Mouse (Mus musculus): ENCODE results near the gene Dnm2. TPM values are rescaled to one million over a fixed set of nuclear protein-coding genes. Genes with fewer than 3 reads are reported as not detected.
A peak's percentile ranks its signal among the peaks of the same experiment; 100 is the strongest.

Dnm2 gene
- polyA plus RNA-seq, 1 experiment from 2014 or later: 77.7 TPM

DNA sequence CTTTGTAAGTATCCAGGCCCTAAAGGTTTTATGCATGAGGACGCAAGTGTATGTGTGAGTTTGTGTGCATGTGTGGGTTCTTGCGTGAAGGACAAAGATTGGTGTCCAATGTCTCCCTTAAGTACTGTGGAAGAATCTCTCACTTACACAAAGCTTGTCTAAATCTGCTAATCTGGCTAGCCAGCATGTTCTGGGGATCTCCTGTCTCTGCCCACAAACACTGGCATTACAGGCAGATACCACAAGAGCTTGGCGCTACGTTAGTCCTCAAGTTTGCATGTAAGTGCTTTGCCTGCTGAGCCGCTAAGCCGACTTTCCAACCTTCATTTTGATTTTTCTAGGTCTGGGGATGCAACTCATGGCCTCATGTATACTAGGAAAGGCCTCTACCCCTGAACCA, 12.9 kb downstream of the Dnm2 start:
- Histone ChIP-seq H3K4me1 (ENCODE audit: control insufficient read depth, insufficient read depth, low read length) (peaks cover 10% of the 10 kb centered on the region; the same call in 1 of the 2 replicates), H3K36me3 (ENCODE audit: control insufficient read depth, insufficient read depth, low read length) (no peaks in the 10 kb centered on the region), H3K9ac (ENCODE audit: low read depth, low read length) (no peak overlapping the region), H3K4me2 (ENCODE audit: low read depth, low read length) (no peak overlapping the region), H3K9me3 (ENCODE audit: control insufficient read depth, low read length) (no peaks in the 10 kb centered on the region), H3K4me3 (ENCODE audit: low read length) (no peak overlapping the region), H3K27me3 (replicated peaks; ENCODE audit: control insufficient read depth, insufficient read depth, low read length) (no peaks in the 10 kb centered on the region), H3K27ac (ENCODE audit: low read length) (no peak overlapping the region)
- ATAC-seq: no peak
- 93% methylated on average over 6 of the region's 6 CpGs for WGBS

DNA sequence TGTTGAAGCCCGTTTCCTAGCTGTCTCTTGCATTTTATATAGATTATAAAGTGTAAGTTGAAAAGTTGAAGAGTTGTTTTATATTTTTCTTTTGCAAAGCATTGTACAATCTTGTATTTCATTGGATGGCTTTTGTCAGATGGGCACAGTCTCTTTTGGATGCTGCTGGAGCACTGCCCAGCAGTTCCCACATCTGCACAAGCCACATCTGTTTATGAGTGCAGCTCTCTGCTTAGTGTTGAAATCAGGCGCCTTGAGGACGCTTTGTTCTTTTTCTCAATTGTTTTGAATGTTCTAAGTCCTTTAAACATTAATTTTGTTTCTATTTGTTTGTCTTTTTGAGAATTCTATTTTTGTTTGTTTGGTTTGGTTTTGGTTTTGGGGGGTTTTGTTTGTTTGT, 13.5 kb downstream of the Dnm2 start:
- ATAC-seq: no peak
- WGBS: 63% methylated on average over 3 of the region's 3 CpGs

GRCm38 (mm10) chr9:21439456-21439855, 14.7 kb downstream of the Dnm2 start:
- no peak overlapping the region for H3K27ac ChIP-seq (ENCODE audit: low read length)
- ATAC-seq: peak; percentile 43; the same call in 1 of the 2 replicates
- 77% methylated on average over 3 of the region's 3 CpGs for WGBS

More for the DNA sequence above, 13.5 kb downstream of the Dnm2 start:
- no peak overlapping the region for H3K4me3 ChIP-seq (ENCODE audit: low read length)
- peaks cover 10% of the 10 kb centered on the region; the same call in 1 of the 2 replicates for H3K4me1 ChIP-seq (ENCODE audit: control insufficient read depth, insufficient read depth, low read length)
- H3K9me3 ChIP-seq (ENCODE audit: control insufficient read depth, low read length): no peaks in the 10 kb centered on the region
- H3K36me3 ChIP-seq (ENCODE audit: control insufficient read depth, insufficient read depth, low read length): no peaks in the 10 kb centered on the region
- H3K9ac ChIP-seq (ENCODE audit: low read depth, low read length): no peak overlapping the region
- no peak overlapping the region for H3K4me2 ChIP-seq (ENCODE audit: low read depth, low read length)
- no peak overlapping the region for H3K27ac ChIP-seq (ENCODE audit: low read length)
- no peaks in the 10 kb centered on the region for H3K27me3 ChIP-seq (replicated peaks; ENCODE audit: control insufficient read depth, insufficient read depth, low read length)

GRCm38 (mm10) chr9:21439914-21440313, 15.2 kb downstream of the Dnm2 start:
- ATAC-seq: no peak
- no peak overlapping the region for H3K27ac ChIP-seq (ENCODE audit: low read length)

More at GRCm38 (mm10) chr9:21439456-21439855, 14.7 kb downstream of the Dnm2 start:
- Histone ChIP-seq H3K4me1 (ENCODE audit: control insufficient read depth, insufficient read depth, low read length) (peaks cover 10% of the 10 kb centered on the region; the same call in 1 of the 2 replicates), H3K36me3 (ENCODE audit: control insufficient read depth, insufficient read depth, low read length) (no peaks in the 10 kb centered on the region), H3K4me2 (ENCODE audit: low read depth, low read length) (no peak overlapping the region), H3K4me3 (ENCODE audit: low read length) (no peak overlapping the region), H3K9me3 (ENCODE audit: control insufficient read depth, low read length) (no peaks in the 10 kb centered on the region), H3K9ac (ENCODE audit: low read depth, low read length) (no peak overlapping the region), H3K27me3 (replicated peaks; ENCODE audit: control insufficient read depth, insufficient read depth, low read length) (no peaks in the 10 kb centered on the region)

DNA sequence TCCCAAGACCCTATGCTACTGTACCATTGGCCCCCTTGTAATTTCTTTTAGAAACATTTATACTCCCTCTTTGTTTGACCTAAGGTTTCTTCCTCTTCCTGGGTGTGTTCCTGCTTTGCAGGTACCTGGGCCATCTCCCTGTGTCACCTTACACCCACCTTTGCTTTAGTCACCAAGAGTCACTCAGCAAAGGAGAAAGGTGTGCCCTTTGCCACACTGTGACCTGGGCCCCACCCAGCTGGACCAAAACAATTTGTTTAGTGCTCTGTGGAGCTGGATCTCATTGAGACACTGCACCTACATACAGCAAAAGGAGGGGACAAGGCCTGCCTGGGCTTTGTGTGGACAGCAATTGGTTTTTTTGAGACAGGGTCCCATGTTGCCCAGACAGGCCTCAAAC, 15.7 kb downstream of the Dnm2 start:
- ATAC-seq: no peak
- Histone ChIP-seq H3K27ac (ENCODE audit: low read length) (no peak overlapping the region), H3K9ac (ENCODE audit: low read depth, low read length) (no peak overlapping the region), H3K36me3 (ENCODE audit: control insufficient read depth, insufficient read depth, low read length) (no peaks in the 10 kb centered on the region), H3K27me3 (replicated peaks; ENCODE audit: control insufficient read depth, insufficient read depth, low read length) (no peaks in the 10 kb centered on the region), H3K4me1 (ENCODE audit: control insufficient read depth, insufficient read depth, low read length) (peaks cover 10% of the 10 kb centered on the region; the same call in 1 of the 2 replicates), H3K4me3 (ENCODE audit: low read length) (no peak overlapping the region), H3K4me2 (ENCODE audit: low read depth, low read length) (no peak overlapping the region), H3K9me3 (ENCODE audit: control insufficient read depth, low read length) (no peaks in the 10 kb centered on the region)

More at GRCm38 (mm10) chr9:21439914-21440313, 15.2 kb downstream of the Dnm2 start:
- 88% methylated on average over 2 of the region's 2 CpGs for WGBS
- Histone ChIP-seq H3K4me1 (ENCODE audit: control insufficient read depth, insufficient read depth, low read length) (peaks cover 10% of the 10 kb centered on the region; the same call in 1 of the 2 replicates), H3K9ac (ENCODE audit: low read depth, low read length) (no peak overlapping the region), H3K27me3 (replicated peaks; ENCODE audit: control insufficient read depth, insufficient read depth, low read length) (no peaks in the 10 kb centered on the region), H3K4me3 (ENCODE audit: low read length) (no peak overlapping the region), H3K4me2 (ENCODE audit: low read depth, low read length) (no peak overlapping the region), H3K36me3 (ENCODE audit: control insufficient read depth, insufficient read depth, low read length) (no peaks in the 10 kb centered on the region), H3K9me3 (ENCODE audit: control insufficient read depth, low read length) (no peaks in the 10 kb centered on the region)

DNA sequence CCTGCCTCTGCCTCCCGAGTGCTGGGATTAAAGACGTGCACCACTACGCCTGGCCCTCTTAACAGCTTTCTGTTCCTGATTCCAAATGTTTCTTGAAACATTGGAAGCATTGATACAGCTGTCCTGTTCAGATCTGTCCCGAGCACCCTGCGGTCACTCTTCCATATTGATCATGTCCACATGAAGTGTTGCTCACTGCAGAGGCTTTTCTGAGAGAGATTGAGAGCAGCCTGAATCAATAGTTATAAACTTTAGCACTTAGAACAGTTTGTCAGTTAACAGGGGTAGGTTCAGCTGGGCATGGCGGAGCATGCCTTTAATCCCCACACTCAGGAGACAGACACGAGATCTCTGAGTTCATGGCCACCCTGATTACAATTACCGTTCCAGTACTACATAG, 19.1 kb downstream of the Dnm2 start:
- Histone ChIP-seq H3K4me3 (ENCODE audit: low read length) (no peak overlapping the region), H3K4me1 (ENCODE audit: control insufficient read depth, insufficient read depth, low read length) (peaks cover 2% of the 10 kb centered on the region), H3K36me3 (ENCODE audit: control insufficient read depth, insufficient read depth, low read length) (no peaks in the 10 kb centered on the region), H3K9me3 (ENCODE audit: control insufficient read depth, low read length) (no peaks in the 10 kb centered on the region), H3K27me3 (replicated peaks; ENCODE audit: control insufficient read depth, insufficient read depth, low read length) (no peaks in the 10 kb centered on the region), H3K4me2 (ENCODE audit: low read depth, low read length) (no peak overlapping the region), H3K27ac (ENCODE audit: low read length) (no peak overlapping the region), H3K9ac (ENCODE audit: low read depth, low read length) (no peak overlapping the region)
- no peak for ATAC-seq
- WGBS: 88% methylated on average over 8 of the region's 8 CpGs

- Histone ChIP-seq H3K4me1 (ENCODE audit: control insufficient read depth, insufficient read depth, low read length) (peaks cover 7% of the 10 kb centered on the region), H3K4me3 (ENCODE audit: low read length) (no peak overlapping the region), H3K4me2 (ENCODE audit: low read depth, low read length) (no peak overlapping the region), H3K27me3 (replicated peaks; ENCODE audit: control insufficient read depth, insufficient read depth, low read length) (no peaks in the 10 kb centered on the region), H3K36me3 (ENCODE audit: control insufficient read depth, insufficient read depth, low read length) (no peaks in the 10 kb centered on the region), H3K9ac (ENCODE audit: low read depth, low read length) (no peak overlapping the region), H3K27ac (ENCODE audit: low read length) (no peak overlapping the region), H3K9me3 (ENCODE audit: control insufficient read depth, low read length) (no peaks in the 10 kb centered on the region)
- no peak for ATAC-seq
- 93% methylated on average over 4 of the region's 4 CpGs for WGBS
These were observed 19.9 kb downstream of the Dnm2 start for GRCm38 (mm10) chr9:21444574-21444973.

DNA sequence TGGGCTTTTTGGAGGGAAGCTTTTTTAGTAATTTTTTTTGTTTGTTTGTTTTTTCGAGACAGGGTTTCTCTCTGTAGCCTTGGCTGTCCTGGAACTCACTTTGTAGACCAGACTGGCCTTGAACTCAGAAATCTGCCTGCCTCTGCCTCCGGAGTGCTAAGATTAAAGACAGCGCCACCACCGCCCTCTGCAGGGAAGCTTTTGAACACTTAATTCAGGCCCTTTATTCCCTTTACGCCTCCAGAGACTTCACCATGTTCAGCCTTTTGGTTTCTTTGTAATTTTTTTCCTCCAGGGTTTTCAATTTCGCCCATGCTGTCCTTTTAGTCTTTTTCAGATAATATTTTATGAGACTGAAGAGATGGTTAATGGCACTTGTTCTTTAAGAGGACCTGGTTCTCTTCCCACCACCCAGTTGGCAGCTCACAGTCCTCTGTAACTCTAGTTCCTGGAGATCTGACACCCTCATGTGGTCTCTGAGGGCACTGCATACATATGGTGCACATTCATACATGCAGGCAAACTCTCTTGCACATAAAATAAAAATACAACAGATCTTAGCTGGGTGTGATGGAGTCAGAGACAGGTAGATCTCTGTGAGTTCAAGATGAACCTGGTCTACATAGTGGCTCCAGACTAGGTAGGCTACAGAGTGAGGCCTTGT, 20.5 kb downstream of the Dnm2 start:
- peaks cover 12% of the 10 kb centered on the region for H3K4me1 ChIP-seq (ENCODE audit: control insufficient read depth, insufficient read depth, low read length)
- no peak overlapping the region for H3K4me3 ChIP-seq (ENCODE audit: low read length)
- no peak overlapping the region for H3K27ac ChIP-seq (ENCODE audit: low read length)
- no peak for ATAC-seq
- H3K4me2 ChIP-seq (ENCODE audit: low read depth, low read length): no peak overlapping the region
- no peaks in the 10 kb centered on the region for H3K27me3 ChIP-seq (replicated peaks; ENCODE audit: control insufficient read depth, insufficient read depth, low read length)
- 90% methylated on average over 6 of the region's 6 CpGs for WGBS
- no peaks in the 10 kb centered on the region for H3K9me3 ChIP-seq (ENCODE audit: control insufficient read depth, low read length)
- no peaks in the 10 kb centered on the region for H3K36me3 ChIP-seq (ENCODE audit: control insufficient read depth, insufficient read depth, low read length)
- no peak overlapping the region for H3K9ac ChIP-seq (ENCODE audit: low read depth, low read length)

GRCm38 (mm10) chr9:21447778-21448177, 23.1 kb downstream of the Dnm2 start:
- H3K27ac ChIP-seq (ENCODE audit: low read length): no peak overlapping the region
- no peak for ATAC-seq
- H3K36me3 ChIP-seq (ENCODE audit: control insufficient read depth, insufficient read depth, low read length): no peaks in the 10 kb centered on the region
- no peaks in the 10 kb centered on the region for H3K27me3 ChIP-seq (replicated peaks; ENCODE audit: control insufficient read depth, insufficient read depth, low read length)
- peaks cover 26% of the 10 kb centered on the region for H3K4me1 ChIP-seq (ENCODE audit: control insufficient read depth, insufficient read depth, low read length)
- no peak overlapping the region for H3K4me3 ChIP-seq (ENCODE audit: low read length)
- H3K9ac ChIP-seq (ENCODE audit: low read depth, low read length): no peak overlapping the region
- 86% methylated on average over 2 of the region's 2 CpGs for WGBS
- no peak overlapping the region for H3K4me2 ChIP-seq (ENCODE audit: low read depth, low read length)
- H3K9me3 ChIP-seq (ENCODE audit: control insufficient read depth, low read length): no peaks in the 10 kb centered on the region

- peak; percentile 29; the same call in 1 of the 2 replicates for ATAC-seq
- Histone ChIP-seq H3K9me3 (ENCODE audit: control insufficient read depth, low read length) (no peaks in the 10 kb centered on the region), H3K27ac (ENCODE audit: low read length) (no peak overlapping the region), H3K4me2 (ENCODE audit: low read depth, low read length) (no peak overlapping the region), H3K4me1 (ENCODE audit: control insufficient read depth, insufficient read depth, low read length) (peaks cover 26% of the 10 kb centered on the region), H3K36me3 (ENCODE audit: control insufficient read depth, insufficient read depth, low read length) (no peaks in the 10 kb centered on the region), H3K4me3 (ENCODE audit: low read length) (no peak overlapping the region), H3K9ac (ENCODE audit: low read depth, low read length) (no peak overlapping the region), H3K27me3 (replicated peaks; ENCODE audit: control insufficient read depth, insufficient read depth, low read length) (no peaks in the 10 kb centered on the region)
- WGBS: 59% methylated on average over 2 of the region's 2 CpGs
These were observed 25.0 kb downstream of the Dnm2 start for GRCm38 (mm10) chr9:21449710-21450109.

All from intestine, embryonic 16.5 days (tissue).